Mouse (Mus musculus): Measurements from ENCODE around the gene Psmd13.

GRCm38 (mm10) chr7:140845683-140846082 lies 36.1 kb upstream of the Psmd13 start:
- TF ChIP-seq EP300 (IDR thresholded peaks at IDR 0.05; ENCODE audit: low read depth) (no peak), CTCF (IDR thresholded peaks at IDR 0.05; ENCODE audit: low read depth) (no peak; the same call in 1 of the 2 replicates)

Measured in liver, postnatal 0 days (tissue).